Mouse (Mus musculus): ENCODE data around the gene Mettl24. TPM values are rescaled to one million over a fixed set of nuclear protein-coding genes. Genes with fewer than 3 reads are reported as not detected.

Mettl24 gene
- polyA plus RNA-seq, 1 experiment: 0.62 TPM

DNA sequence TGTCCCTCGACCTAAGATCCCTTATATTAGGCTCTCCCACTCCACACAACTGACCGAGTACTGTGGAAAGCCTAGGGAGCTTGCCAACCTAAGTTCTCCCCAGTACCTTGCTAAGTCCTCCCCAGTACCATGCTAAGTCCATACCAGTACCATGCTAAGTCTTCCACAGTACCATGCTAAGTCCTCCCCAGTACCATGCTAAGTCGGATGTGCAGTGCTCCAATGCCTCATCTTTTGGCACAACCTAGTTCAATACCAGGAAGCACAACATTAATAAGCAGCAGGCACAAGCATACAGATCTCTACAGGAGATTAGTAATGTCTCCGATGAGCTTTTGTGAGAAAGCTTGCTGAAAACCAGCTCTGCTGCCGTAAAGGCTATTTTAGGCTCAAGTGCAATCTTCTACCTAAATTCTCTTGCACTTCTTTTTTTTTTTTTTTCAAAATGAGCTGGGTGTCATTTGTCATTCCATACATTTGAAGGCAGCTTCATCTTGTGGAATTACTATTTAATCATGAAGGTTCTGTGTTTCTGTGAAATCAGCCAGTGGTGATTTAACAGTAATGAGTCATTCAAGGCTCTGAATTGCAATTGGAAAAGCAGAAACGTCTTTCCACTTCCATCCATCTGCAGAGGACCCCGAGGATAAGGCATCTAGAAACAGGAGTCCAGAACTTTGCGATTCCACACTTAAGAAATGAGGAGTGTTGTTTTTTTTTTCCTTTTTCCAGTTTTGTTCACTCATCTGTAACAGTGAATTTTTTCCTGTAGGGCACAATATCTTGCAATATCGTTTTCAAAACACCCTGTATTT, 77.3 kb downstream of the Mettl24 start:
- TF ChIP-seq CTCF (IDR thresholded peaks at IDR 0.05; ENCODE audit: borderline replicate concordance, insufficient read depth, low read depth, low read length) (no peak), POLR2A (IDR thresholded peaks at IDR 0.05; ENCODE audit: borderline replicate concordance, insufficient read depth, low read length) (no peak)
- H3K4me1 ChIP-seq (ENCODE audit: control insufficient read depth, insufficient read depth, low read length): no peaks in the 10 kb centered on the region
- H3K27me3 ChIP-seq (ENCODE audit: control insufficient read depth, insufficient read depth, low read length): no peaks in the 10 kb centered on the region
- 87% methylated on average over 9 of the region's 9 CpGs for WGBS
- no peak overlapping the region for H3K27ac ChIP-seq (ENCODE audit: insufficient read depth, low read length)
- DNase-seq: no peak
- H3K4me3 ChIP-seq (replicated peaks; ENCODE audit: insufficient read depth, low read depth, low read length): no peak overlapping the region

DNA sequence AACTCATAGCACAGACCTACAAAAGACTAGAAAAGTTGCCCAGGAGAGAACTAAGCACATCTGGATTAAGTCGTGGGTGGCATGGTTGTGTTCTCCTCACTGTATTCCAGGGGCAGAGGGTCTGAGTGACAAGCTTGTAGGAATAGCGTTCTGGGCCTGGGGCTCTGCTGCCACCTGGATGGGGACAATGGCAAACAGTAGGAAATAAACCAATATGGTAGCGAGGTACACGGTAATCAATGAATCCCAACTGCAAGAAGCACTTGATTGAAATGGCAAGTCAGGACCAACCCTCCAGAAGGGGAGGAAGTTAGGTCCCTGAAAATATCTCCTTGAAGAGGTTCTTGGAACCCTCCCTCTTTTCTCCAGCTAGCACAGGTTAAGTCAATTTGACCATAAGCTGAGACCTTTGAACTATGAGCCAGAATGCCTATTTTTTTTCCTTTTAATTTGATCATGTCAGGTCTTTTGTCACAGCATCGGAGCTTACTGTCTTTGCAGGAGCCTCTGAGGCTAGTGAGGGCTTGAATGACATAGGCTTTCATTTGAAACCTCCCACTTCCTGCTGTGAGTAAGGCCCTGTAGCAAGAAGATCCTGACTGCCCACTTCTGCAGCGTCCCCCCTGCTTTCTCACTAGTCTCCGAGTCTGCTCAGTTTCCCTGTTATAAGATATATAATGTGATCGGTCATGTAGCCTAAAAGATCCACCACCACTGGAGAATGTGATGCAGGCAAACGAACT, 78.1 kb downstream of the Mettl24 start:
- 73% methylated on average over 9 of the region's 9 CpGs for WGBS
- DNase-seq: no peak
- Histone ChIP-seq H3K27me3 (ENCODE audit: control insufficient read depth, insufficient read depth, low read length) (no peaks in the 10 kb centered on the region), H3K27ac (ENCODE audit: insufficient read depth, low read length) (no peak overlapping the region), H3K4me3 (replicated peaks; ENCODE audit: insufficient read depth, low read depth, low read length) (no peak overlapping the region), H3K4me1 (ENCODE audit: control insufficient read depth, insufficient read depth, low read length) (no peaks in the 10 kb centered on the region)
- no peak for TF ChIP-seq CTCF (IDR thresholded peaks at IDR 0.05; ENCODE audit: borderline replicate concordance, insufficient read depth, low read depth, low read length)
- no peak for TF ChIP-seq POLR2A (IDR thresholded peaks at IDR 0.05; ENCODE audit: borderline replicate concordance, insufficient read depth, low read length)

DNA sequence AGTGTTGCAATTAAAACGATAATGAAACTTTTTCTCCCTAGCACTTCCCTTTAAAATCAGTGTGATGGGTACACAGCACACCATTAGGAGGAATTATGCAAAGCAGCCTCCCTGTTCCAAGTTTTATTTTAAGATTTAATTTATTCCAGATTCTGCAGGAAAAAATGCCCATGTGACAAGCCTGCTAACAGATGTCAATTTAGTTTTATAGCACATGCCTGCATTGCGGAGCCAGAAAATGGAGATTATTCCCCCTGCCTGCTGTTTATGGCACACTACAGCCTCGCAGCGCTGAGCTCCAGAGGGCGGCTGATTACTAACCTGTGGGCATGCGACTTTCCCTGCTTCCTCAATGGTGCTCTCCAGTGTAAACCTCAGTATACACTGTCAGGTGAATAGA, 79.5 kb downstream of the Mettl24 start:
- no peak for DNase-seq
- H3K27me3 ChIP-seq (ENCODE audit: control insufficient read depth, insufficient read depth, low read length): no peaks in the 10 kb centered on the region
- 41% methylated on average over 6 of the region's 6 CpGs for WGBS
- TF ChIP-seq POLR2A (IDR thresholded peaks at IDR 0.05; ENCODE audit: borderline replicate concordance, insufficient read depth, low read length): no peak
- no peak for TF ChIP-seq CTCF (IDR thresholded peaks at IDR 0.05; ENCODE audit: borderline replicate concordance, insufficient read depth, low read depth, low read length)
- no peak overlapping the region for H3K27ac ChIP-seq (ENCODE audit: insufficient read depth, low read length)
- H3K4me1 ChIP-seq (ENCODE audit: control insufficient read depth, insufficient read depth, low read length): no peaks in the 10 kb centered on the region
- H3K4me3 ChIP-seq (replicated peaks; ENCODE audit: insufficient read depth, low read depth, low read length): no peak overlapping the region

DNA sequence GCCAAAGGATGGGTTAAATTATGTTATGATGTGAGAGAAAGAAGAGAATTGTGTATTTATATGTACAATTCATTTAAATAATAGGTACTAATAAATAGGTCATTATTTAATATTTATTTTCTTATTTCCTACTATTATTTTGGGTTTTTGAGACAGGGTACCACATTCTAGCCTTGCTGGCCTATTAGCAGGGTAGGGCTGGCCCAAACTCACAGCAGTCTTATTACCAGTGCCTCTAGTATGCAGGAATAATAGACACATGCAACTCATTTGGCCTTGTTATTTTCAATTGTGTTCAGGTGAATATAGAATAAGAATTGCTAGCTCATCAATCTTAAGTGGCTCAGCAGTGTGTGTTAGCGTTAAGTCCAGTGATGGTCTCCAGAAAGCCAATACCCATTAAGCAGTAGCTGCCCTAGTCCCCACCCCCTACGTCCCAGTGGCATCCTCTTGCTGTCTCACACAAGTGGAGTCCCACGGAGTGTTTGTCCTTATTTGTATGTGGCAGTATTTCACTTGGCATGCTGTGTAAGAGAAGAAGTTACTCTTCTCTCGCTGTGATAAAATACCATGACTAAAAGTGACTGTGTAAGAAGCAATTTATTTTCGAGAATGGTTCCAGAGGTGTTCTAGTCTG, 80.1 kb downstream of the Mettl24 start:
- Histone ChIP-seq H3K27ac (ENCODE audit: insufficient read depth, low read length) (no peak overlapping the region), H3K4me1 (ENCODE audit: control insufficient read depth, insufficient read depth, low read length) (no peaks in the 10 kb centered on the region), H3K4me3 (replicated peaks; ENCODE audit: insufficient read depth, low read depth, low read length) (no peak overlapping the region), H3K27me3 (ENCODE audit: control insufficient read depth, insufficient read depth, low read length) (no peaks in the 10 kb centered on the region)
- TF ChIP-seq POLR2A (IDR thresholded peaks at IDR 0.05; ENCODE audit: borderline replicate concordance, insufficient read depth, low read length): no peak
- 63% methylated on average over 5 of the region's 5 CpGs for WGBS
- no peak for DNase-seq

DNA sequence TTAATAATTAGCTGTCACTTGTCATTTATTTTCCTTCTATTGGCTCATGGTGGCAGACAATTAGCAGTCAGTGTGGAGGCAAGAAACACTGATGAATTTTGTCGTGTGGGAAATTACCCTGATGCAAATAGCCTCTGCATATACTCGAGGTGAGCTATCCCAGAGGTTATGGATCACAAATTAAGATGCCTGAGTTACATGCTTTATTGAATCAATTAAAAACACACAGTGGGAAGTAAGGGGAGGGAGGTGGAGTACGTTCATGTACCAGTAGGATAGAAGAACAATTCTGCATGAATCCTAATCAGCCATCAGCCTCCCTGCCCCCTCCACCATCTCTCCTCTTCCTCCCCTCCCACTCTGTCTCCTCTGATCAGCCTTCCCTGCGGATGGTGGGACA, 89.2 kb downstream of the Mettl24 start:
- DNase-seq: no peak
- no peak overlapping the region for H3K27ac ChIP-seq (ENCODE audit: insufficient read depth, low read length)
- WGBS: 47% methylated on average over 4 of the region's 4 CpGs
- no peaks in the 10 kb centered on the region for H3K27me3 ChIP-seq (ENCODE audit: control insufficient read depth, insufficient read depth, low read length)
- no peak overlapping the region for H3K4me3 ChIP-seq (replicated peaks; ENCODE audit: insufficient read depth, low read depth, low read length)
- no peaks in the 10 kb centered on the region for H3K4me1 ChIP-seq (ENCODE audit: control insufficient read depth, insufficient read depth, low read length)
- TF ChIP-seq POLR2A (IDR thresholded peaks at IDR 0.05; ENCODE audit: borderline replicate concordance, insufficient read depth, low read length) (no peak), CTCF (IDR thresholded peaks at IDR 0.05; ENCODE audit: borderline replicate concordance, insufficient read depth, low read depth, low read length) (no peak)

DNA sequence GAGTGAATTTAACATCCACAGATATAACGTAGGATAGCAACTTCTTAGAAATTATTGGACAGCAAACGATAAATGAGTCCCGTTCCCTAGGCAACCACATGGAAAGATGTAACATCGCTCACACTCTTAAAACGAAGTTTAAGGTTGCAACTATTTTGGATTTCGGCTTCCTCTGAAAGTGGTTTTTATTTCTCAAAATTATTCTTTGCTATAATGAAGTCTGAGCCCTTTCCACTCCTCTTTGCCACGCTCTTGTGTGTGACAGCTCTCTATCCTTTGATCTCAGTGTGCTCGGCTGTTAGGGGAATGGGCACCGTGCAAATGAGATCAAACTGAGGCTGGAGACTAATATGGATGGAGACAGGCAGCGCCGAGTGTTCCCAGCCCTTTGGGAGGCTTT, 92.1 kb downstream of the Mettl24 start:
- TF ChIP-seq POLR2A (IDR thresholded peaks at IDR 0.05; ENCODE audit: borderline replicate concordance, insufficient read depth, low read length): no peak
- no peak for TF ChIP-seq CTCF (IDR thresholded peaks at IDR 0.05; ENCODE audit: borderline replicate concordance, insufficient read depth, low read depth, low read length)
- Histone ChIP-seq H3K4me1 (ENCODE audit: control insufficient read depth, insufficient read depth, low read length) (no peaks in the 10 kb centered on the region), H3K4me3 (replicated peaks; ENCODE audit: insufficient read depth, low read depth, low read length) (no peak overlapping the region), H3K27ac (ENCODE audit: insufficient read depth, low read length) (no peak overlapping the region), H3K27me3 (ENCODE audit: control insufficient read depth, insufficient read depth, low read length) (no peaks in the 10 kb centered on the region)
- WGBS: 44% methylated on average over 11 of the region's 11 CpGs
- no peak for DNase-seq

DNA sequence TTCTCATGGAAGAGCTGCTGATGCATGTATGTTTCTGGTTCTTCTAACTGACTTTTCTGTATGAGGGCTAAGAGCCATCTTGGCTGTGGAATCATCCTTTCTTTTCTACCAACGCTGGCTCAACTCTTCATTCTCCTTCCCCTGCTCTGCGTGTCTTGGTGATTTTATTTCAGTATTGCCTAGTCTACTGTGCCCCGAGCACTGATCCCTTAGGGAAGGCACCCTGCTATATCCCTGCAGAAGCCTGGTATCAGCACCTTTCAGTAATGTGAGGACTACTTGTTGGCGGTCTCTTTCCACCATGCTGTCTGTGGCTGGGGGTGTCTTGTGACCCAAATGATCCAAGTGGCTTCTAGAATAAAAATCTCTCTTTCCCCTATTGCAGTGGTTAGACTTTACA, 92.6 kb downstream of the Mettl24 start:
- Histone ChIP-seq H3K27me3 (ENCODE audit: control insufficient read depth, insufficient read depth, low read length) (no peaks in the 10 kb centered on the region), H3K4me3 (replicated peaks; ENCODE audit: insufficient read depth, low read depth, low read length) (no peak overlapping the region), H3K27ac (ENCODE audit: insufficient read depth, low read length) (no peak overlapping the region), H3K4me1 (ENCODE audit: control insufficient read depth, insufficient read depth, low read length) (no peaks in the 10 kb centered on the region)
- WGBS: 72% methylated on average over 4 of the region's 4 CpGs
- TF ChIP-seq POLR2A (IDR thresholded peaks at IDR 0.05; ENCODE audit: borderline replicate concordance, insufficient read depth, low read length): no peak
- no peak for TF ChIP-seq CTCF (IDR thresholded peaks at IDR 0.05; ENCODE audit: borderline replicate concordance, insufficient read depth, low read depth, low read length)
- DNase-seq: no peak

All from cerebellum, adult 2 months (tissue).